Mouse (Mus musculus) erythroid progenitor cell, adult 5-6 weeks (primary cell): ENCODE measurements around the gene Rtl4. TPM values are rescaled to one million over a fixed set of nuclear protein-coding genes. Genes with fewer than 3 reads are reported as not detected.

Source experiments
- ATAC-seq: replicated peaks from 2 replicates; pipeline ENCODE4 v1.8.0; 2016; ENCODE audit warnings: moderate number of reproducible peaks, mild to moderate bottlenecking, moderate TSS enrichment, inconsistent platforms; ENCODE audit not compliant: poor library complexity, low FRiP score, severe bottlenecking
- total RNA-seq, 2 experiments: library from RNA; stranded (forward) in 1 of 2; stranded (reverse) in 1 of 2; fragments of 150-400 nt in 1 of 2; fragments of 186-747, 209-891 nt in 1 of 2; gene quantifications; 2 replicates each; pipeline versions ENCODE4 v1.2.3 to v1.2.4; 2015 to 2017; ENCODE audit warnings: low replicate concordance in 2 of 2

Gene Rtl4
- total RNA-seq (2015; ENCODE audit: low replicate concordance) (not detected in 2 replicates), total RNA-seq (2017; ENCODE audit: low replicate concordance) (not detected in 2 replicates)

DNA sequence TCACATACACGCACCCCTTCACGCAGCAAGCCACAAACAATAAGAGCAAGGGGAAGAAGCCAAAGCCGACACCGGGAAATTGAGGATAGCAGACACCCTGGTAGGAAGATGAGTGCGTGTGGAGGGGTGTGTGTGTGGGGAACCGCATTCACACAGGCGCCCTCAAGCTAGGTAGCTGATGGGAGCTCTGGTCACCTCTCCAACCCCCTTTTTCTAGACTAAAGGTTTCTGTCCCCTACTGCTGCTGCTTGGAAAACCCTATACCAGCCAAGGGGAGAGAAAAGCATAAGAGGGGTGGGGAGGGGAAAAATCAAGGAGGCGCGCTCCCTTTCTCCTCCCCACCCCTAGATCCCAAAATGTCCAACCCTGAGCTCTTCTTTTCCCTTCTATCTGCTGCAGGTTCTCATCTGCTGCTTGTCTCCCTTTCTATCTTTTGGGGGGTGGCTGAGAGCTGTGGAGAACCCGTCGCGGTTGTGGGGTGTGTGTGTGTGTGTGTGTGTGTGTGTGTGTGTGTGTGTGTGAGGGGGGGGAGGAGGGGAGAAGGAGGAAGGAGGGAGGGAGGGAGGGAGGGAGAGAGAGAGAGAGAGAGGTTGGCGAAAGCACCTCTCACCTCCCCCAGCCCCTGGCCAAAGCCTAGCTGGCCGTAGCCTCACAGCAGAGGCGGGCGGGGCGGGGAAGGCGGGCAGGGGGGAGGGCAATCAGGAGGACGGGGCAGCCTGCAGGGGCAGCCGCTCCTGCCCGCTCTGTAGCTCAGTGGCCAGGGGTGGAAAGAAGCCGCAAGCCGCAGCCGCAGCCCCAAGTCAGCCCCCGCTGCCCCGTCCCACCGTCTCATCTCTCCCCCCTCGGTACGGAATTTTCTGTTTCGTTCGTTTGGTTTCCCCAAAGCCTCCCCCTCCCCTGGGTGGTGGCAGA, at the start of gene Rtl4:
TSS of gene Rtl4 (plus strand) at position 701 of the 912 bp plus-strand sequence.
- ATAC-seq: no peak

DNA sequence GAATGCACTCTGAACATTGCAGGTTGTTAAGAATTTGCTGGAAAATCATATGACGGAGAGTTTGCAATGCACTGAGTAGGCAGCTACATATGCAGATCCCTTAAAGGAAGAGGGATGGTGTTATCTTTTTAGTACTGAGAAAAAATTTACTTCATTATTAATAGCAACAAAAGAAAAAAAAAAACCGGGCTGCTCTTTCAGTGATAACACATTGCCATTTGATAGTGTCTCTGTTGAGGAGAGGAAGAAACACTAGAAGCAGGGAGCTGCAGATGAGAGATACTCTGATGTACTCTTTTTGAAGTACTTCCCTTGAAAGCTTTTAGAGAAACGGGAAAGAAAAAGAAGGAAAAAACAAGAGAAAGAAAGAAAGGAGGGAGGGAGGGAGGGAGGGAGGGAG, 44.0 kb upstream of the Rtl4 start:
- no peak for ATAC-seq

DNA sequence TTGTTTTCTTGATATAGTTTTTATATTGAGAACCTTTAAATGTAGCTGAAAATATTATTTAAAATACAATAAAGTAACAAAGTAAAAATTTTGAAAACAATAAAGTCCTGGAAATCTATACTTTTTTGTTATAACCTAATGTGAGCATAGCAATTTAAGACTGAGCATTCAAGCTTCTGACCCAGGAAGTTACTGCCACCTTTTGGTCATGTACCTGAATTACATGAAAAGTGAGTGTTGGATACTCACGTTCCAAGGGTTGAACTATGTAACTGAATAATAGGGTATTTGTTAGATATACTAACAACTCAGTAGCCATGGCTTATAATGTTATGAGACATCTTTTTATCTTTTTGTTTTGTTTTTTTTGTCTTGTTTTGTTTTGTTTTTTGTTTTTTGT, 43.3 kb upstream of the Rtl4 start:
- ATAC-seq: no peak

DNA sequence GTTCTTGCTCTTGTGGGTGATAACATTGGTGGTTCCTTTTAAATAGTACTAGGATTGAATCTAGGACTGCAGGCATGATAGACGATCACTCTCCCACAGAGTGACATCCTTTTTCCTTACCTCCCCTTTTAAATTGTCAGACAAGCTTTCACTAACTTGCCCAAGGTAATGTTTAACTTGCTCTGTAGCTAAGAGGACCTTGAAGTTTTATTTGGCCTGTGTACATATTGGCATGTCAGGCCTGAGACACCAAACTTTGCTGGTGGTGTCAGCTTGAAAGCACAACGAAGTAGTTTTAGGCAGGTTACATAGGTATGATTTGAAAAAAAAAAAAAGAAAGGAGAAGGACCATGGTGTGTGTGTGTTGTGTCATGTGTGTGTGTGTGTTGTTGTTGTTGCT, 36.5 kb upstream of the Rtl4 start:
- no peak for ATAC-seq

DNA sequence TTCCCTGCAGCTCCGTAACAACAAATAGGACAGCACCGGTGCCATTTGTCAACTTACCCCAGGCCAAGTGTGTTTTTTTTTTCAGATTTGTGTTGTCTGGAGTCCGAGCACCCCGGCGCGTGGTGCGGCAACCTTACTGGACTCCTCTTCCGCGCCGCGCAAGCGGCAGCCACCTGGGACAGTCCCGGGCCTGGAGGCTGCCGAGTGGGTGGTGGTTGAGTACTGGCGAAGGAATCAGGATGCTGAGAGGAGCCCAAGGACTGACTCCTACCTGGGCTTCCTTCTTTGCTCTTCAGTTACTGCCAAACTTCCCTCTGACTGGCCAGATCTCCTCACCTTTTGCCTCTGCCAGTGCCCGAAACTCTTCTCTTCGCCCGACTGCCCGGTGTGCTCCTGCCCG, 965 bp upstream of the Rtl4 start:
- no peak for ATAC-seq

DNA sequence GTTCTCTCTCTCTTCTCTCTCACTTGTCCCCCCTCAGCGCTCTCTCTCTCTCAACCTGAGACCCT, 733 bp upstream of the Rtl4 start, which contains the start of gene Trpc5:
TSS of gene Trpc5 (minus strand) at position 39 of the 65 bp plus-strand sequence.
- ATAC-seq: no peak

DNA sequence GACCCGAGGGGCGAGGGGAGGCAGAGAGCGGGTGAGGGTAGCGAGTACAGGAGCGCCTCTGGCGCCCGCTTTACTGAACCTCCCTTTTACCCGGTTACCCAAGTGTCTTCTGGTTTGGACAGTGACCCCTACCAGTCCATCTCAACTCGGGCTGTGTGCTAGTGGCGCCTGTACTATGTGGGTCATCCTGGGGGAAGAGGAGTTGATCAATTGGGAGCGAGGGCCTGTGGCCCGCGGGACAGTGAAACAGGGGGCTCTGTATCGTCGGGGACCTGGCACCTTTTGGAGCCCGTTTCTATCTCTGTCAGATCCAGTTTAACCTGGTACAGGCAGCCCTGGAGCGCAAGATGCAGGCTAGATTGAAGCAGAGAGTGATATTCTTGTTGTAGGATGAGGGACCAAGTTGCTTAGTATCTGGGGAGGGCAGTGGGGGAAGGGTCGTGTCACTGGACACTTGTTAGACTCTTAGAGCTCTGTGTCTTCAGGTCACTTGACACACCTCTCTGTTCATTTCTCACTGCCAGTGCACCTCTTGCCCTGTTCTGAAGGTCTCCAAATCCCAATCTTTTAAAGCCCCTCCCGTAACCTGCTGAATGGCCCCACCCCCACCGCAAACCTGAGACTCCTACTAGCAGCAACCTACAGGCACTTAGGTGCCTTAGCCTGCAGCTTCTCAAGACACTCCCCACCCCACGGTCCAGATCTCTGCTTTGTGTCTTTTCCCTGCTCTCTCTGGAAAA, 582 bp downstream of the Rtl4 start:
- no peak for ATAC-seq

DNA sequence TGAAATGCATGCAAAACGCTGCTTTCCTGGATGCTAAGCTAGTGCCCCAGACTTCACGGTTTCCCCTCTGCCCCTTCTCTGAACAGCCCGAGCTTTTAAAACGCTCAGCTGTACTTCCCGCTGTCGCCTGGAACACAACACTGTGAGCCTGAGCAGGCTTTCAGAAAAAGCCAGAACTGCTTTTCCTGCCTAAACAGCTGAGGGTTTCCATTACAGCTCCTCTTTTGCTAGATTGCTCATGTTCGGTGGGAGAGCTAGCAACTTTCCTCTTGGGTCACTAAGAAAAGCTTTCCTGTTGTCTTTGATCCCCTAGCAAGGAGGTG, 1.1 kb downstream of the Rtl4 start:
- ATAC-seq: no peak

DNA sequence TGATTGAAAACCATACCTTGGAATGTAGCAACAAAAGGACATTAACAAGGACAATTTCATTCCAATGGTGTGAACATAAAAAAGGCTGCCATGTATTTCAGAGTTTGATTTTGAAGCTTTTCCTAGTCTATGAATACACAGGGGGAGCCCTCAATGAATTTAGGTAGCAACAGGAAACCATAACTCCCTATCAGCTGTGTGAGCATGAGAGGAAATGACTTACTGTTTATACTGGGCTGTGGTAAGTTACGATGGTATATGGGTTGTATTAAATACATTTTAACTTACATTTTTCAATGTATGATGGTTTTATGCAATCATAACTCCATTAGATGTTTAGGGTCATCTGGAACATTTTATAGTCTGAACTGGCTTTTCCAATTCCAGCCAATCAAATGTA, 27.6 kb downstream of the Rtl4 start:
- no peak for ATAC-seq

DNA sequence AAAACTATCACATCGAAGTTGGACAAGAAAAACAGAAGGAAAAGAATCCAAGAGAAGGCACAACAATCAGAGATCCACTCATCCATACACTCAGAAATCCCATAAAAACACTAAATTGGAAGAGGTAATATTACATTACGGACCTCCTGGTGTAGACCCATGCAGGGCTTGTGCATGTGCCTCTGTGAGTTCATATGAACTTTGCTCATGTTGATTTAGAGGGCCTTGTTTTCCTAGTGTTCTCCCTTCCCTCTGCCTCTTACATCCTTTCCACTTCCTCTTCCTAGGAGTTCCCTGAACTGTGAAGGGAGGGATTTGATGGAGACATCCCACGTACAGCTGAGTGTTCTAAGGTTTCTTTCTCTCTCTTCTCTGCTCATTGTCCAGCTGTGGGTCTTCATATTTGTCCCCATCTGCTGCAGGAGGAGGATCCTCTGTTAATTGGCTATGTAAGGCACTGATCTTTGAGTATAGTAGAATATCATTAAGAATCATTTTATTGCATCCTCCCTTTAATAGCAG, 58.9 kb downstream of the Rtl4 start:
- ATAC-seq: no peak

DNA sequence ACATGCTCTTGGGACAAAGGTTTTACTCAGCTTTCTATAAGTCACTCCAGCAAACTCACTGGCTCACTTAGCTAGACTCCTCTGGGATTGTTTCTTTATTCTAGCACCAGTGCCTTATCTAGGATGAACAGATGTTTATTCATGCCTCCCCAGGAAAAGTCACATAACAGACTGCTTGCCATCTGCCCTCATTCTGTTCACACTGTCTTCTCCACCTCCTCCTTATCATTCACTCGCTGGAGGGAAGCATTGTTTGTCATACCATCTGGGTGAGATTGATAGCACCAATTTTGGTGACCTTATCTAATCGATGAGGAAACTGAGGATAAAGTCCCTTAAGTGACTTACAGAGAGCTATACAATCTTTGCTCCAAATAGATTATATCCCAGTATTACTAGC, 298.3 kb downstream of the Rtl4 start:
- ATAC-seq: no peak

DNA sequence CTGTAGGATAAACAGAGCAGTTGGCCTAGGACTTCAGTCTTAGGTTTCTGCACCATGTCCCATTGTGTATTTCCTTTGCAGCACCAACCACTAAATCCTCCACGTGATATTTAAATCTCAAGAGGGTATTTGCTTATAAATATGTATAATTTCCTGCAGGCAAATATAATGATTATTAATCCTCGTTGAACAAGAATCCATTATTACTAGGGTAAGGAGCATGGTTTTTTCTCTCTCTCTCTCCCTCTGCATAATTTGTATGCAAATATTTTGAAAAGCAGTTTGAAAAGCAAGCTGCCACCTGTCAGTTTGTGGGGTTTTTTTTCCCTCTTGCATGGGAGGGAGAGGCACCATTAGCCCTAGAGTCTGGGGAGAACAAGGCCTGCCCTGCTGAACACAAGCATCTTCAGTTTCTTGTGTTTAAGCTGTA, 376.8 kb downstream of the Rtl4 start:
- no peak for ATAC-seq

DNA sequence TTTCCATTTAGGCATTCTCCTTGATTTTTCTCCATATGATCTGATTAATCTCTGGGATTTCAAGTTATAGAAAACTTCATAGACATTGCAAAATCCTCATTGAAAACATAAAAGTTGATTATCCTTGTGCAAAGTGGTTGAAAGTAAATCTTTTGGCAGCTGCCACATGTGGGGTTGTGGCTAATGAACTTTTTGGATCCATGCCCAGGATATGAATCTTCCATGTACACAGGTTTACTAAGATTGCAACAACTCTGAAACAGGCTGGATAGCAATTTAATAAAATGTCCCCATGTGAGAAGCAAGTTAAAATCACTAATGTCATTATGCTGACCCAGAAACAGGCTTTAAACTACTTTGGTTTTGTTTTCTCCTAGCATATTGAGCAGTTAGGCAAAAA, 401.1 kb downstream of the Rtl4 start:
- ATAC-seq: no peak

DNA sequence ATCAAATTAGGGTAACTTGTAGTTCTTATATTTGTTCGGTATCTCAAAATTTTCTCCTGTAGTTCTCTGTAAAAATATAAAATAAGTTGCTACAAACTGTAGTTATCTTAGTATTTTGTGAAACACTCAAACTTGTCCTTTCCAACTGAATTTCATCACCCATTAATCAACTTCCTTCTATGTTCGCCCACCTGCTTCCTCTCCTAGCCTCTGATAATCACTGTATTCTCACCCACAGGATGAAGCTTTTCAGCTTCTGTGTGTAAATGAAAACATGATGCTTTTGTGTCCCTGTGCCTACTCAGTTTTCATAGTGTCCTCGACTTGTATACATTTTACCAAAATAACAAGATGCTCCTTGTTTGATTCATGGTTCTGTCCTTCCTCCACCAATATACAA, 401.7 kb downstream of the Rtl4 start:
- no peak for ATAC-seq

DNA sequence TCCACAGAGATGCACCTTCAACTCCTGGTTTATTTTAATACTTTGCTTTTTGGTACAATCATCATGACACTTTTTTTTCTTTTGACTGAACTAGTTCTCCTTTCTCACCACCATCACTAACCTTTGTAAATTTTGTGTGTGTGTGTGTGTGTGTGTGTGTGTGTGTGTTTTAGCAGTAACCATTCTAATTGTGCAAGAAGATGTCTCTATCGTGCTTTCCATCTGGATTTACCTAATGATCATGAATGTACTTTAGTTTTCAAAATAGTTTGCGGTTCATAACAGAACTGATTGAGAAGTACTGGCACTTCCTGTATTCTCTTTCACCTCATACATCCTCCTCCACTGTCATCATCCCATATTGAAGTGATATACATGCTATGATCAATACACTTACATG, 402.3 kb downstream of the Rtl4 start:
- ATAC-seq: no peak

Other genes with a start within 250 kb of the Rtl4 start
- not detected in 2 replicates for gene Trpc5os, start 232.3 kb upstream of the Rtl4 start, total RNA-seq (2015; ENCODE audit: low replicate concordance)
- not detected in 2 replicates for gene Trpc5os, start 232.3 kb upstream of the Rtl4 start, total RNA-seq (2017; ENCODE audit: low replicate concordance)
- not detected in 2 replicates for gene Trpc5, start 727 bp upstream of the Rtl4 start, total RNA-seq (2015; ENCODE audit: low replicate concordance)
- gene Trpc5, start 727 bp upstream of the Rtl4 start, total RNA-seq (2017; ENCODE audit: low replicate concordance): not detected in 2 replicates